Comparison of ENCODE assay signal across 8 mouse cellular contexts in genomic region chr10:39450356-39450755, GRCm38 (mm10).
A peak's percentile ranks its signal among the peaks of the same experiment; 100 is the strongest.
DNase-seq lines count a peak whose midpoint lies in the region; ATAC-seq lines count a peak whose summit lies in the region.

No protein-coding gene starts in this region.

- H3K4me1 ChIP-seq in forebrain, embryonic 10.5 days = peaks cover 43% of the 10 kb centered on the region
- H3K4me1 ChIP-seq in forebrain, embryonic 11.5 days (replicated peaks; ENCODE audit: control insufficient read depth, insufficient read depth, low read length) = 0 out of 2 replicates have a peak, but pooled peaks cover 3% of the 10 kb centered on the region
- H3K4me1 ChIP-seq in megakaryocyte, embryonic 14.5 days = peaks cover 86% of the 10 kb centered on the region
- peaks cover 40% of the 10 kb centered on the region for H3K4me1 ChIP-seq in limb, embryonic 13.5 days
- peaks cover 9% of the 10 kb centered on the region for H3K4me1 ChIP-seq in stomach, embryonic 15.5 days

- no peaks in the 10 kb centered on the region for H3K9me3 ChIP-seq in forebrain, embryonic 10.5 days
- no peaks in the 10 kb centered on the region for H3K9me3 ChIP-seq in forebrain, embryonic 11.5 days (ENCODE audit: control insufficient read depth, low read length)
- H3K9me3 ChIP-seq in megakaryocyte, embryonic 14.5 days = no peaks in the 10 kb centered on the region
- H3K9me3 ChIP-seq in limb, embryonic 13.5 days = no peaks in the 10 kb centered on the region
- no peaks in the 10 kb centered on the region for H3K9me3 ChIP-seq in stomach, embryonic 15.5 days

- no peak for ATAC-seq in forebrain, embryonic 11.5 days (replicated peaks; ENCODE audit: low FRiP score)
- ATAC-seq in megakaryocyte, adult 5-6 weeks (ENCODE audit: poor library complexity, severe bottlenecking) = no peak
- no peak for ATAC-seq in limb, embryonic 13.5 days (ENCODE audit: low FRiP score, low read depth)
- ATAC-seq in stomach, embryonic 15.5 days (ENCODE audit: insufficient read depth, low FRiP score, low read depth) = no peak

- H3K27ac ChIP-seq in forebrain, embryonic 10.5 days = peak overlapping the region; percentile 12
- H3K27ac ChIP-seq in forebrain, embryonic 11.5 days (ENCODE audit: low read depth, low read length) = no peak overlapping the region
- peak overlapping the region; percentile 22; the same call in 1 of the 2 replicates for H3K27ac ChIP-seq in limb, embryonic 13.5 days
- peak overlapping the region; percentile 17 for H3K27ac ChIP-seq in stomach, embryonic 15.5 days

- no peak overlapping the region for H3K4me2 ChIP-seq in forebrain, embryonic 11.5 days (ENCODE audit: low read depth, low read length, severe bottlenecking)
- no peak overlapping the region for H3K4me2 ChIP-seq in limb, embryonic 13.5 days (replicated peaks)
- H3K4me2 ChIP-seq in stomach, embryonic 15.5 days = no peak overlapping the region

- no peaks in the 10 kb centered on the region for H3K27me3 ChIP-seq in forebrain, embryonic 10.5 days (ENCODE audit: poor library complexity, severe bottlenecking)
- no peaks in the 10 kb centered on the region for H3K27me3 ChIP-seq in forebrain, embryonic 11.5 days (ENCODE audit: control insufficient read depth, insufficient read depth, low read length)
- H3K27me3 ChIP-seq in megakaryocyte, embryonic 14.5 days (replicated peaks) = no peaks in the 10 kb centered on the region
- no peaks in the 10 kb centered on the region for H3K27me3 ChIP-seq in limb, embryonic 13.5 days
- no peaks in the 10 kb centered on the region for H3K27me3 ChIP-seq in stomach, embryonic 15.5 days (replicated peaks)

- 0 out of 2 replicates have a peak, but pooled peaks cover 4% of the 10 kb centered on the region for H3K36me3 ChIP-seq in forebrain, embryonic 10.5 days (replicated peaks)
- H3K36me3 ChIP-seq in forebrain, embryonic 11.5 days (ENCODE audit: control insufficient read depth, insufficient read depth, low read length) = no peaks in the 10 kb centered on the region
- peaks cover 42% of the 10 kb centered on the region for H3K36me3 ChIP-seq in megakaryocyte, embryonic 14.5 days (replicated peaks; ENCODE audit: low read length)
- H3K36me3 ChIP-seq in limb, embryonic 13.5 days = no peaks in the 10 kb centered on the region
- no peaks in the 10 kb centered on the region for H3K36me3 ChIP-seq in stomach, embryonic 15.5 days

- H3K4me3 ChIP-seq in forebrain, embryonic 10.5 days = no peak overlapping the region
- H3K4me3 ChIP-seq in forebrain, embryonic 11.5 days (ENCODE audit: low read depth, low read length) = no peak overlapping the region
- peak overlapping the region; percentile 72 for H3K4me3 ChIP-seq in megakaryocyte, embryonic 14.5 days (replicated peaks)
- no peak overlapping the region for H3K4me3 ChIP-seq in limb, embryonic 13.5 days
- H3K4me3 ChIP-seq in stomach, embryonic 15.5 days (replicated peaks) = no peak overlapping the region

- DNase-seq in forebrain, embryonic 10.5 days (ENCODE audit: extremely low spot score, low spot score) = no peak
- DNase-seq in forebrain, embryonic 11.5 days (ENCODE audit: low spot score) = no peak
- DNase-seq in right cerebral cortex, adult 18-20 months = no peak
- no peak for DNase-seq in ovary, adult 18-20 months (ENCODE audit: low spot score)

- H3K9ac ChIP-seq in forebrain, embryonic 11.5 days (ENCODE audit: low read length) = no peak overlapping the region
- no peak overlapping the region for H3K9ac ChIP-seq in limb, embryonic 13.5 days
- no peak overlapping the region for H3K9ac ChIP-seq in stomach, embryonic 15.5 days

- WGBS in forebrain, embryonic 10.5 days = 79% methylated on average over 8 of the region's 8 CpGs
- WGBS in forebrain, embryonic 11.5 days = 75% methylated on average over 8 of the region's 8 CpGs
- WGBS in limb, embryonic 13.5 days = 70% methylated on average over 8 of the region's 8 CpGs
- WGBS in stomach, embryonic 15.5 days = 72% methylated on average over 8 of the region's 8 CpGs
